Mouse (Mus musculus) CD8-positive naive resting alpha-beta T cell, adult 57 days (primary cell): Measurements from ENCODE around the gene Olfr178. TPM values are rescaled to one million over a fixed set of nuclear protein-coding genes. Genes with fewer than 3 reads are reported as not detected.

ENCODE experiments used
- total RNA-seq: library from RNA; stranded (reverse); gene quantifications from one replicate; pipeline ENCODE4 v1.2.4, GENCODE M21; 2023

The Olfr178 gene
- not detected for total RNA-seq

DNA sequence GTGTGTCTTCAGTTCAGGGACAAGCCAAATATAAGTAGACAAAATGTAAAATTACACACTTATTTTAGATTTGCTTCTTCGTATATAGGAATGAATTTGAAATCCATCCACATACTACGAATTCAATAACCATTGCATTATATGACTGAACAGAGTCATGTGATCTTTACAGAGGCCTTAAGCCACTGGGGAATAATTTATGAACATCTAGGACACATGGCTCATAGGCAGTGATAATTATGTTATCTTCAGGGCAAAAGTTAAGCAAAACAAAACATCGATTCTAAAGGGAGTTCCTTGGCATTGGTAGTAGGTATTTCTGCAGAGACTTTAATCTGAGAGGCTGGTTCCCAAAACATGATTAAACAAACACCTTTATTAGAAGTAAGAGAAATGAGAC lies at the start of gene Olfr178:
Olfr178 (minus strand) TSS at position 101 of the 400 bp plus-strand sequence.

DNA sequence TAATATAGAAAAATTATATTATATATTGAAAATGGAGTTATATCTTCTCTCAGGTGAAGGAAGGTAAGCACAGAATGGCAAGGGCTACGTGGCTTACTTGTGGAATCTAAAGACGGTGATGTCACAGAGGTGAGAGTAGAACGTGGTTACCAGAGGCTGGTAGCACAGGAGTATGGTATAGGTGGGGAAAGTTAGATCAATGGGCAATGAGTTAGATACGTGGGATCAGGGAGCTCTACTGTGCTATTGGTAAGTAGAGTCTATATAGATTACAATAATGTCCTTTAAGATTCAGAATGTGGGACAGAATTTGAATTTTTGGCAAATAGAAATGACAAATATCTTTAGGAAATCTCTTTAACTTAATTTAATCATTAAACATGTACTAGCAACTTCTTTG lies 37.4 kb upstream of the Olfr178 start, which contains the start of gene Olfr180:
Olfr180 (minus strand) TSS at position 101 of the 400 bp plus-strand sequence.

DNA sequence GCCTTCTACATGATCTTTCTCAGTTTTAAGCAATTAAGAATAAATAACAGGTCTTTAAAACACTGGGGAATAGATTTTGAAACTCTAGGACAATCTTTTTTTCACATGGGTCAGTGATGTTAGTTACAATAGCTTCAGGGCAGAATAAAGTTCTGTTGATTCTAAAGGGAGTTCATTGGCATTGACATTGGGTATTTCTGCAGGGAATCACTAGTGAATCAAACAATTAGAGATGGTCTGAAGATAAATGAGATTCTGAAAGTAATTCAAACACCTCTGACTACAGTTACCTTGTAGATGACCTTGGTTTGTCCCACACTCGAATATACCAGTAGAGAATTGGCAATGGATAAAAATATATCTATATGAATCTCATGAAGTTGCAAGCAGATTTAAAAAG lies 36.8 kb upstream of the Olfr178 start, which contains the start of gene Olfr181:
Olfr181 (minus strand) TSS at position 101 of the 400 bp plus-strand sequence.

DNA sequence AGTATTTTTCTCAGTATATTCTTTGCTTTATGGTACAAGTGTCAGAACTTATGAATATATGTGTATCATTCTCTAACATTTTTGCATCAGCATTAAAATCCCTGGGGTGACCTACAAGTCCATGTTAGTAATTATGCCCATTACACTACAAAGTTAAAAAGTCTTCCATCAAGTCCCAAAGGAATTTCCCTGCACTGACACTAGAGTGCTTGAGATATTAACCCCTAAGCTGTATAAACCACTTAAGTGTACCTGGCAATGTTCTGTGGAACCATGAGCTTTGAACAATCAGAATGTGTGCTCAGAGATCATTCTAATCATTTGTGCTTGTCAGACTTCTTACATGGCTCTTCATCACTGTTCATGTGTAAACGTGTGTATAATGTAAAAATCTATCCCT lies 17.2 kb downstream of the Olfr178 start, which contains the start of gene Olfr177:
Olfr177 (minus strand) TSS at position 101 of the 400 bp plus-strand sequence.

Other genes starting within 250 kb of the Olfr178 start
- gene Cpox, start 221.8 kb downstream of the Olfr178 start, total RNA-seq = 8.7 TPM
- not detected for gene Gpr15, start 173.0 kb downstream of the Olfr178 start, total RNA-seq
- gene Cldnd1, start 164.2 kb downstream of the Olfr178 start, total RNA-seq = 36.2 TPM
- not detected for gene Olfr172, start 128.9 kb downstream of the Olfr178 start, total RNA-seq
- gene Olfr173, start 91.8 kb downstream of the Olfr178 start, total RNA-seq = not detected
- gene Olfr175-ps1, start 65.3 kb downstream of the Olfr178 start, total RNA-seq = not detected
- gene Olfr177, start 17.3 kb downstream of the Olfr178 start, total RNA-seq = not detected
- gene Olfr181, start 36.7 kb upstream of the Olfr178 start, total RNA-seq = not detected
- not detected for gene Olfr180, start 37.3 kb upstream of the Olfr178 start, total RNA-seq
- not detected for gene Olfr183, start 103.3 kb upstream of the Olfr178 start, total RNA-seq
- not detected for gene Olfr186, start 138.2 kb upstream of the Olfr178 start, total RNA-seq
- gene Olfr187, start 147.7 kb upstream of the Olfr178 start, total RNA-seq = not detected
- not detected for gene Olfr190, start 185.9 kb upstream of the Olfr178 start, total RNA-seq
- gene Olfr191, start 197.8 kb upstream of the Olfr178 start, total RNA-seq = not detected
- not detected for gene Olfr193, start 219.8 kb upstream of the Olfr178 start, total RNA-seq
- gene Olfr194, start 229.0 kb upstream of the Olfr178 start, total RNA-seq = not detected